Mouse (Mus musculus) granulocyte monocyte progenitor cell, adult 5-6 weeks (primary cell): ENCODE measurements around the gene C1ql2. TPM values are rescaled to one million over a fixed set of nuclear protein-coding genes. Genes with fewer than 3 reads are reported as not detected.

ENCODE experiments used
- ATAC-seq: replicated peaks from 2 replicates; pipeline ENCODE4 v1.8.0; 2016; ENCODE audit warnings: mild to moderate bottlenecking, moderate TSS enrichment, inconsistent platforms; ENCODE audit not compliant: poor library complexity, severe bottlenecking
- total RNA-seq, 2 experiments: library from RNA; stranded (forward) in 1 of 2; stranded (reverse) in 1 of 2; fragments of 200-712, 200-1000 nt in 1 of 2; fragments of >200 nt in 1 of 2; fragmentation: Nextera tagmentation in 1 of 2; gene quantifications; 2 replicates each; pipeline ENCODE4 v1.2.3; 2014 to 2017

Gene C1ql2
- total RNA-seq (2014; fragmentation: Nextera tagmentation) (not detected in 2 replicates), total RNA-seq (2017) (not detected in 2 replicates)

DNA sequence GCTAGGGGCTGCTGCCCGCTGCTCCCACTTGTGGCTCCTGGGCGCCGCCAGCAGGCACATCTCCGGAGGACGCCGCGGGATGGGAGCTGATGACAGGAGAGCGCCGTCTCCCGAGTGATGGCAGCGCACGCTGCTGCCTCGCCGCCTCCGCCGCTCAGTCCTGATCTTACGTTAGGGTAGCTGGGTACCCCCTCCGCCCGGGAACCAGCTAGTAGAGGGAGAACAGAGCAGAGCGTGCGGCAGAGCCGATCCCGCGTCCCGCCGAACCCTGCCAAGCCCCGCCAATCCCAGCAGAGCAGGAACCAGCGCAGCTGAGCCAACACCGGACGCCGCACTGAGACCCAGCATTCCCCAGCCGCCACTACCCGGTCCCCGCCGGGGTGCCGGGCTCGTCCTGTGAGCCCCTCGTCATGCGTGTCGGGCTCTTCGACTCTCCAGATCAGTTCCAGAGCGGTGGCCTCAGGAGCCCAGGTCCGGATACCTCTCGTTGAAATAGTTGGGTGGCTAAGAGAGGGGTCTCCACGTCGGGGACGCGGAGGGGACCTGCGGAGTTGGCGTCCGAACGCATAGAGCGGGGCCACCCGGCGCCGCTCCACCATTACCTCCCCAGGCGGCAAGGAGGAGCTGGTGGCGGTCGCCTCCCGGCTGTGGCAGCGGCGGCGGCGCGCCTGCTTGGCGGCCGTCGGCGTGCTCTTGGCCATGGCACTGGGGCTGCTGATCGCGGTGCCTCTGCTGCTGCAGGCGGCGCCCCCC lies at the start of gene C1ql2:
Gene C1ql2, plus strand, starts transcription at position 164 of the 753 bp plus-strand sequence.
- peak; percentile 11; the same call in 1 of the 2 replicates for ATAC-seq

DNA sequence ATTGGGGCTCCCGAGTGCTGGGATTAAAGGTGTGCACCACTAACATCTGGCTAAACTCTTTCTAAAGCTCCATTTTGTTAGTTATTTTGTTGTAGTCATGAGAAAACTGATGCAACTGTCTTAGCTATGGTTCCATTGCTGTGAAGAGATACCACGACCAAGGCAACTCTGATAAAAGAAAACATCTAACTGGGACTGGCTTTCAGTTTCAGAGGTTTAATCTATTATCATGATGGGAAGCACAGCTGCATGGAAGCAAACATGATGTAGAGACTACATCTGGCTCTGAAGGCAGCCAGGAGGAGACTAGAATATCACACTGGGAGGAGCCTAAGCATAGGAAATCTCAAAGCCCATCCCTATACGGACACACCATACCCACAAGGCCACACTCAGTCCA lies 48.7 kb upstream of the C1ql2 start:
- ATAC-seq = no peak

DNA sequence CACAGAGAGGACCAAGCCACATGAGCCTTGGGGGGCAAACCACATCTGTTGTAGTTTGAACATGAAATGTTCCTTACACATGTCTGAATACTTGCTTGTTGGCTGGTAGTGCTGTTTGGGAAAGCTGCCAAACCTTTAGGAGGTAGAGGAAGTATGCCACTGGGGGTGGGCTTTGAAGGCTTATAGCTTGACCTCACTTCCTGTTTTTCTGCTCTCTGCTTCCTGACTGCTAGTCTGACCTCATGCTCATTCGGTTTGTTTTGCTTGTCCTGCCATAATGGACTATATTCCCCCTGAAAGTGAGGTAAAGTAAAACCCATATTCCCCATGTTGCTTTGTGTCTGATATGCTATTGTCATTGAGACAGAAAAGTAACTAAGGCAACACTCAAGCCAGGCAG lies 46.6 kb upstream of the C1ql2 start:
- ATAC-seq = peak; percentile 93

DNA sequence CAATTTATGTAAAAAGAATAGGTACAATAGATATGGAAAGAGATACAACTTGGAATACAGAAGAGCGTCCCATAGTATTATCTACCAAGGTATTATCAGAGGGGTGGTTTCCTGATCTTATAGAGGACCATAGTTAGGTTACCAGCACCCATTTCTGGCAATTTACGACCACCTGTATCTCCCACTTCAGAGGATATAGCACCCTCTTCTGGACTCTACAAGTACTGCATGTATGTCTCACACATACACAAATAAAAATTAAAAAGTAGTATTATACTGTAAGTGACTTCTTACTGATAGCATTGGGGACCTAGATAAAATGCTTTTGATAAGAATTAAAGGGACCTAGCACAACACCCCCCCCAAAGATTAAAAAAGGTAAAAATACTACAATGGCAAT lies 43.4 kb upstream of the C1ql2 start:
- ATAC-seq = no peak

DNA sequence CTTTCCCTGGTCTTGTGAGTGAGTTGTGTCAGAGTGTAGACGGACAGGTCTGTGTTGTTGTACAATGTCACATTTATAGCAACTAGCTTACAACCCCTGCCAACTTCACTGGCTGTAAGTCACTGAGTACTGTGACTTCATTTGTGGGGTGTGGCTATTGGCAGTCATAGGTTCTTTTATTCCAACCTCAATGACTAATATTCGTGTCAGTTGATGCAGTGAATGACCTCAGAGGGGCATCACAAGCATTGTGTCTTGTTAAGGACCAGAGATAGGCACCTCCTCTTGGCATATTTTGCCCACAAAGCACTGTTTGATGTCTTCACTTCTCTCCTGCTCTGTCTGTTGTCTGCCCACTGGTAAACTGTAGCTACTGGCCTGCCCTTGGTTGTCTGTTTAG lies 34.6 kb upstream of the C1ql2 start:
- ATAC-seq = no peak

DNA sequence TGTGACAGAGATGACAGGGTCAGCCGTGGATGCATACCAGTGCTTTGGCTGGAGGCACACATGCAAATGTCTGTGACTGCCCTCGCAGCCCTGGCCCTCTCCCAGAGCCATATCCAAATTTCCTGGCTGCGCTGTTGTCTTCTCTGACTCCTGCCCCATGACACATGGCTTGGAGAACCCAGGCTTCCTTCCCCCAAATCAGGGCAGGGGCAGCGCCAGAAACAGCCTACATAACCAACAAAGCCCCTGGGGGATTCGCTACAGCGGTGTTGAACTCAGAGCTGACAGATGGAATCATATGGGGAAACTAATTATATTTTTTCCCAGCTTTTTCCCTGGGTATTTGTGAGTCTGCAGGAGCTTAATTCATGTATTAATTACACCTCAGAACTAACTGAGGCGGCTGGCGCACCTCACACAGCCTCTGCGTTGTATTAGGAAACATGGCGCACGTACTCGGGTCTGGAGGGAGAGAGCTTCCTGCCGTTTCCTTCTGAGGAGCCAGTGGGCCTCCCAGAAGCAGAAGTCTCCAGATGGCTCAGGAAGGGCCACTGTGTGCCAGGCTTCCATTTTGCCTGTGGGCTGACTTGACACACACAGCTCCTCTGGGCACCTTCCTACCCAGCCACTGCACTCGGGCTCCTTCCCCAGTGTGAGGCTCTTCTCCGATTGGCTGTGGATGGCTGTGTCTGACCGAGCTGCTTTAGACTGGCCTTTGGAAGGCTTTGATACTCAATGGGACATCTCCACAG lies 18.9 kb upstream of the C1ql2 start:
- no peak for ATAC-seq

DNA sequence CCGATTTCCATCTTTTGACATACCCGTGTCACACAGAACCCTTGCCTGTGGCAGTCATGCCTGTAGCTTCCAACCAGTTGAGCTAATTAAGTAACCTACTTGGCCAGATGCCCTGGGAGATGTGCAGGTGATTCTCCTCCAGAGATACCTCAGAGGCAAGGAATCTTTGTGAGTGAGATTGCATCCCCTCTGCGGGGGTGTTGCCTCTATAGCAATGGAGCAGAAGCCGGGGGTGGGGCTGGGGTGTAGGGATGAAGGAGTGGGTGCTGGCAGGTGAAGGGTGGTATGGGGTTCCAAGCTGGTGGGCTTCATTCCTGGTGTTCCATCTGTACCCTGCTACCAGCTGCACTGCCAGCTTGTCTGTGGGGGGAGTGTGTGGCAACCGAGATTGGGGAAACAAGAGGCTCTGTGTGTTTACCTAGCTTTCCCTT lies 17.2 kb upstream of the C1ql2 start:
- ATAC-seq = no peak

DNA sequence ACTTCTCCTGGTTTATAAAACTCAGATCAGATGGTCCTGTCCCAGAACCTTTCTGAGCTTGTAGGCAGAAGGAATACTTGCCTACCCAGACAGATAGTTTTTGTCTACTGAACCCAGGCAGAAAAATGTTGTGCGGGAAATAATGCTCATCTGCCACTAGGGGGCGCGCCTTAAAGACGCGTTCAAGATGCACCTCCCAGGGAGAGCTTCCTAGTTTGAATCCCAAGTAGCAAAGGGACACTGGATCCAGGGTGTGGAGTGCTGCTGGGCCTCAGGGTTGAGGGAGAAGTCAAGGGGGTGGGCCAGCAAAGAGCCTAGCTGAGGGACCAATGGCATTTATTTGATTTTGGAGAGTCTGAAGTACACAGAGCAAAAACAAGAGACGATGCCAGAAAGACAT lies 12.7 kb upstream of the C1ql2 start:
- peak; percentile 66 for ATAC-seq

DNA sequence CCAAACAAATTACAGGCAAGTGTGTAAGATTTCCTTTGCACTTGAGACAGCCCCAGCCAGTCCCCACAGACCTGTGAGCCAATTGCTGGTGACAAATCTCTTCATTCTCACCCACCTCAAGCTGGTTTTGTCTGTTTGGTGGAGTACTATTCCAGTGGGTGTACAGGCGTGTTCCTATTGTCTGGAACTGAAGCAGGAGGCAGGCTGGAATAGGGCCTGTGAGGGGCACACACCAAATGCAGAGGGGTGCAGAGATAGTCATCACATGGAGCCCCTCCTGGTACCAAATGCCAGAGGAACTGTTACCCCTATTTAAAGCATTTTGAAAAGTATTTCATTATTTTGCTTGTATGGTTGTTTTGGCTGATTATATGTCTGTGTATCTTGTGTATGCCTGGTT lies 12.2 kb upstream of the C1ql2 start:
- no peak for ATAC-seq

DNA sequence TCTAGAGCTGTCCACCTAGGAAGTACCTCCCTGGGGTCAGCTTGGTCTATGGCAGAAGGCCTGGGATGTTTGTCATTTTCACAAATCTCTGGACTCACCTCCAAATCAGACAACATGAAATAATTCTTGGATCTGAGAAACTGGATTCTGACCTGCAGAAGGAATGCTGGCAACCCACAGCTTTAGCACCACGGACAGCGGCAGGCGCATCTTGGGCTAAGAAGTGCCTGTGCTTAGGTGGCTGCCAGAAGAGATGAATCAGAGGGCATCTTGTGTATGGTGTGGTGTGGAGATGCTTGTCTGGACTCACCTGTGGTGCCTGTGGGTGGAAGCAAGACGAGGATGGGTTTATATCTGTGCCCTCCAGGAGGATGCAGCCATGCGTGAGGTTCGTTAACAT lies 8.5 kb upstream of the C1ql2 start:
- no peak for ATAC-seq

DNA sequence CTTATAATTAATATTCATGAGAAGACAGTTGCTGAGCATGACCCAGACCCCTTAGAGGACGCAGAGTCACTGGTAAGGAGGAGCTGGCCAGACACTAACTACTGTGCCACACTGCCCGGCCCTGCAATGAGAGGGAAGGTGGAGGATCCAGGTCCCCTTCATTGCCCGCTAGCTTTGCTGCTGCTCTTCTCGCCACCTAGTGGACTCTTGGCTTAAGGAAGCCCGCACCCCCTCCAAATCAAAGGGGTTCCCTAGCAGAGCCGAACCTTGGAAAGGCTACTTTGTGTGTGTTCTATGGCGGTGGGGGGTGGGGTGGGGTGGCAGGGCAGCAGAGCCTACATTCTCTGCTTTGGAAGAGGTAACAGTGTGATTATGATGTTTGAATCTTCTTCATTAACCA lies 2.4 kb upstream of the C1ql2 start:
- no peak for ATAC-seq

DNA sequence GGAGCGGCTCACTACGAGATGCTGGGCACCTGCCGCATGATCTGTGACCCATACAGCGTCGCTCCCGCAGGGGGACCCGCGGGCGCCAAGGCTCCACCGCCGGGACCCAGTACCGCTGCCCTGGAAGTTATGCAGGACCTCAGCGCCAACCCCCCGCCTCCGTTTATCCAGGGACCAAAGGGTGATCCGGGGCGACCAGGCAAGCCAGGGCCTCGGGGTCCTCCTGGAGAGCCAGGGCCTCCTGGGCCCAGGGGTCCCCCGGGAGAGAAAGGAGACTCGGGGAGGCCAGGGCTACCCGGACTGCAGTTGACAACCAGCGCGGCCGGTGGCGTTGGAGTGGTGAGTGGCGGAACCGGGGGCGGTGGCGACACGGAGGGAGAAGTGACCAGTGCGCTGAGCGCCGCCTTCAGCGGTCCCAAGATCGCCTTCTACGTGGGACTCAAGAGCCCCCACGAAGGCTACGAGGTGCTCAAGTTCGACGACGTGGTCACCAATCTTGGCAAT lies 842 bp downstream of the C1ql2 start:
- peak; percentile 18; the same call in 1 of the 2 replicates for ATAC-seq

DNA sequence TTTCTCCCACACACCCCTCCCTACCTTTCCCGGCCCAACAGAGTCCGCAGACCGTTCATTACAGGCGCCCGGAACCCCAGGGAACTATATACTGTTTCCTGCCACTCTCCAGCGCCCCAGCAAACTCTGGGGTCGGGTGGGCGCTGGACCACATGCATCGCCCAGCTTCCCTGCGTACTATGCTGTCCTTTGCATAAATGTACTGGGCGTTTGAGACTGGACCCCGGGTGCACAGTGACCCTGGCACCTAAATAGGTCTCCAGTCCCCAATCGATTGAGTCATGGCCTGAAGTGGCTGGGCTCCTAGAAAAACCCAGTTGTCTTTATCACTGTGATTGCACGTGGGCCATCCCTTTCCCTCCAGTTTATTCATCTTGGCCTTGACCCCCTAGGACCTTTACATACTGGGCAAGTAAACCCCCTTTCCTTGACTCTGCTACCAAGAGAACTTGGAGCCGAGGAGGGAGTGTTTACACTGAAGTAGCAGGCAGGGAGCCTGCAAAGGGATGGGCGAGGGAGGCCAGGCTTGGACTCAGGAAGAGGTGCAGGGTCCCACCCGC lies 1.5 kb downstream of the C1ql2 start:
- ATAC-seq = no peak

DNA sequence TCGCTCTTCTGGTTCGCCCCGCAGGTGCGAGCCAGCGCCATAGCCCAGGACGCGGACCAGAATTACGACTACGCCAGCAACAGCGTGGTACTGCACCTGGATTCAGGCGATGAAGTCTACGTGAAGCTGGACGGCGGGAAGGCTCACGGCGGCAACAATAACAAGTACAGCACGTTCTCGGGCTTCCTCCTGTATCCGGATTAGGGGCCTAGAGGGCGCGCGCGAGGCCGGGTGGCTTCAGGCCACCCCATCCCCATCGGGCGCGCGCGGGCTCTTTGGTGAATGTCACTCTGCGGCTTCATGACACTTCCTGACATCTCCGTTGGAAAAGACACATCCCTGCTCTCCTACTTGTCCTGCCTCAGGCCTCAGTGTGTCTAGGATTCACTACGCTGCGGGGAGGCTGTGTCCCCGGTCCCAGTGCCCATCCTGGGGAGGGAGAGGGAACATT lies 2.0 kb downstream of the C1ql2 start:
- ATAC-seq = peak; percentile 38

DNA sequence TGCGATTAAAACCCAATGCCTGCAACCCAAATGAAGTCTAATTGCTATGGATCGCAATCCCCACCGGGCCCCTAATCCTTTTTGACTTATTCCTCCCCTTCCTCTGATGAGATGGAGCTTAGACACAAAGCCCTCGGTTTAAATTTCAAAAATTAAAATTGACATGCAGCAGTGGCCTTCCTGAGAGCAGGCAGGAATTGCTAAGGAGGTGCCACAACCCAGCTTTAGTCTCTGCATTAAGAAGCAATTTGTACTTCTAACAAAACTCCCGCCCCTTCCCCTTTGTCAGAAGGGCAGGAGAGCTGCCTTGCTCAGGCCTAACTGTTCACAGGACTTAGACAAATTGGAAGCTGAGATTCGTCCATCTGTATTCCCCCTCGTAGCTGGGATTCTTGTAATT lies 4.6 kb downstream of the C1ql2 start:
- no peak for ATAC-seq

DNA sequence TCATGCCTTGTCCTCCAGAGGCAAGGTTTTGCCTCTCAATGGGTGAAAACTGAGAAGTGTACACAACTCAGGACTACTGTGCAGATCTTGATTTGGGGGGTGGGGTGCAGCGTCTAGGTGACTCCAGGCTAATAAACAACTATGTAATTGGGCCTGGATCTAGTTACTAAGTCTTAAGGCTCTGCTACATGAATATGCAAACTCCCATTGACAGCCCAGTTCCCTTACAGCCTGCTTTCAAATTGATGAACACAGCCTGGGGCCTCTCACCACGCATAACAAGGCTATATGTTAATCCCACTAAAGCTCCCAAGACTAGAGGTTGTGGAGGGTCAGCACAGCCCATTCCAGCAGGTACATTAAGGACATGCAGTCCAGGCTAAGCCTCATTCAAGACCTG lies 14.0 kb downstream of the C1ql2 start:
- ATAC-seq = no peak

DNA sequence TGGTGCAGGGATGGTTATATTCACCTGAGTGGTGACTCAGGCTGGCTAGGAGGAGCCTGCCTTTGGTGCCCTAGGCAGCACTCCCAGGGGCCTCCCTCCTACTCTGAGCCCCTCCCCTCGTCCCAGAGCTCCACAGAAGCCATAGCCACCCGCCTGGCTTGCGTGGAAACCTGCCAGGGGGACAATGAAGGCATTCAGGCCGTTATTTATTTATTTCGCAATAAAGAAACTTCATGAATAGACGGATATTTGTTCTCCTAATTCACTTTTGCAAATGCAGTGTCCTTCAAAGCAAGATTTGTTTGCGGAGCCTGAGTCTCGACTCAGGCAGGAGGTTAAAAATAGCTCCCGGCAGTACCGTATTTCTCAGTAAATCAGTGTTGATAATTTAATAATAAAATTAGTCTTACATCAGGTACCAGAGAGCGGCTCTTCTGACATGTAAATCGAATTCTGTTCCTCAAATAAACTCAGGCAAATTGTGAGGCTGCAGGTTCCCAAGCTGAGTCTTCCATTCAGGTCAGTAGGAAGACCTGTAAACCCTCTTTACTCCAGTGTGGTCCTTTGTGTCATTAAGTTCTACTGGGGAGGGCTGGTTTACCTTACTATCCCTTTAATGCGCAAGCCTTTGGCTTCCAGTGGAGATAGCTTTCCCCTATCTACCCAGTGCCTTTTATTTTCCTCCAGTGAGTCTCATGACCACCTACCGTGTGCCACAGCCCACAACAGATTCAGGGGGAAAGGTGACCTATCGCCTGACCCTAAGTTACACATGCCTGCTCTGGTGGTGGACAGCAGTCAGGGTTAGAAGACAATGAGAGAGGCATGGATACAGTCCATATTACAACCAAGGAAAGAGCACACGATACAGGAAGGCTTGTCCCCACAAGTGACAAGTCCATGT lies 17.2 kb downstream of the C1ql2 start:
- no peak for ATAC-seq

DNA sequence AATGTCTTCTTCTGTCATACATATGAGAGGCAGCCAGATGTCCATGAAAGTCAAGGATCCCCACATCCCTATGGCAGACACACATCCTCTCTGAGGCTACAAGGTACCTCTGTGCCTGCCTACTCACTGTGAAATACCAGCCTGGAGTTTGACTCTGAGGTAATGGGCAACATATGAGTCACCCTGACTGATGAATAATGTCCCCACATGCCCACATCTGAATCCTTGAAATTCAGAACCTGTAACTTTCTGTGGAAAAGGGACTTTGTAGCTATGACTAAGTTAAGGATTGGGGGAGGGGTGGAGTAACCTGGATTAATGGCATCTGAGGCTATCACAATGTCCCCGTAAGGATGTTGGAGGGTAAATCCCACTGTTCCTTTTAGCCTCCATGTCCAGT lies 23.3 kb downstream of the C1ql2 start:
- ATAC-seq = no peak

DNA sequence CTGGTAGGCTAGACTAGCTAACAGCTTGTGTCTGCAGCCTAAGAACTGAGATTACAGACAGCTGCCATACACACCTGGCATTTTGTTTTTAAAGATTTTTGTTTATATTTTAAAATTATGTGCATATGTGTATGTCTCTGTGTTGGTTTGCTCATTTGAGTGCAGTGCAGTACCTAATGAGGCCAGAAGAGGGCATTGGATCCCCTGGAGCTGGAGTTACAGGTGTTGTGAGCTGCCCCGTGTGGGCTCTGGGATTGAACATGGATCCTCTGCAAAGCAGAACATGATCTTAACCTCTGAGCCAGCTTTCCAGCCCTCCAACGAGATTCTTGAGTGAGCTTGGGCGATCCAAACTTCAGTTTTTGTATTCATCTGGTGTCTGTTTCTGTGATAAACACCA lies 27.8 kb downstream of the C1ql2 start:
- no peak; the same call in 1 of the 2 replicates for ATAC-seq

DNA sequence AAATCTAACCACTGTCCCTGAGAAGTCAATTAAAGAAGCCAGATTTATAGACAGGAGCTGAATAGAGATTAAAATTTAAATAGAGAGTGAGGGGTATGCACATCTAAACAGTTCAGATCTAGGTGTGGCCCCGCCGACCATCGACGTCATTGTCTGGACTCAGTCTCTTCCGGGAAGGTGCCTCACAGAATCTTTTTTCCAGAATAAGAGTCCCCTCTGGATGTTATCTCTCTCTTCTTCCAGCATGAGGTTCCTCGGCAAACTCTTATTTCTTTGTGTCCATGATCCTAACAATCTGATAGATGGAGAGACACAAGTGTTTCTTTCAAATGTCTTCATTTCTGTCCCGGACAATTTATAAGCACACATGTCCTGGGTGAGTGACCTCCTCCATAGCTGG lies 33.7 kb downstream of the C1ql2 start:
- ATAC-seq = no peak
